Mouse (Mus musculus): ENCODE data around the gene Gm8439. TPM values are rescaled to one million over a fixed set of nuclear protein-coding genes. Genes with fewer than 3 reads are reported as not detected.

Gene Gm8439
- polyA plus RNA-seq, 1 experiment: not detected

DNA sequence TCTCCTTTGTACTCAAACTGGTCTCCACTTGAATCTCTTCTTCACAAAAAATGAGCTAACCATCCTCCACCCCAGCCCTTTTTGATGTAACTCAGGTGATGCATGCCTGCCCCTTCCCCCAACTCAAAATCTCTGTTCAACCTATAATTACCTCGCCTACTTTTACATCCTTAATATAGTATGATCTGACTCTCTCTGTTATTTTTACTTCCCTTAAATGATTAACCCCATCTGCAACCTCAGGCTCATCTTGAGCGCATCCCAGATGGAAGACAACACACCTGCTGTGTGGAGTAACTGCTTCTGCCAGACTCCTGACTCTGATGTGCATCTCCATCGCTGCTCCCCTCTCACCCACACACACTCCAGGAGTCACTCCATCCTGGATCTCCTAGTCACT is 14.1 kb downstream of the Gm8439 start:
- WGBS: 57% methylated on average over 3 of the region's 3 CpGs
- TF ChIP-seq POLR2A (IDR thresholded peaks at IDR 0.05; ENCODE audit: insufficient read depth, low read depth, low read length) (no peak), CTCF (IDR thresholded peaks at IDR 0.05; ENCODE audit: insufficient read depth, low read depth, low read length) (no peak)
- Histone ChIP-seq H3K27ac (ENCODE audit: insufficient read depth, low read depth, low read length) (no peak overlapping the region), H3K4me3 (ENCODE audit: insufficient read depth, low read depth, low read length) (no peak overlapping the region), H3K4me1 (ENCODE audit: control insufficient read depth, insufficient read depth, low read length) (peaks cover 6% of the 10 kb centered on the region; the same call in 1 of the 2 replicates)

DNA sequence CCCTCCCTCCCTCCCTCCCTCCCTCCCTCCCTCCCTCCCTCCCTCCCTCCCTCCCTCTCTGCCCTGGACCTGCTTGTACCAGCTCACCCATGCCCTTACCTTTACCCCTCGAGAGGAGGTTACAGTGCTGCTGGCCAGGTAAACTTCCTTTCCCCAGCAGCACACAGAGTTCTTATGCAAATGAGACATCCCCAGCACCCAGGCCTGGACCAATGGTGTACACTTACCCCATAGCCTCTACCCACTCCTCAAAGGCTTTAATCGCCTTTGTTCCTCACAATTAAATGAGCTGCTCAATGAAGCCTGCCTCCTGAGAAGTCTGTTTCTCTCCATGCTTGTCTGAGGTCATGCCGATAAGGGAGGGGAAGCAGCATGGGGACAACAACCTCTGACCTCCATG is 18.4 kb downstream of the Gm8439 start:
- TF ChIP-seq POLR2A (IDR thresholded peaks at IDR 0.05; ENCODE audit: insufficient read depth, low read depth, low read length) (no peak), CTCF (IDR thresholded peaks at IDR 0.05; ENCODE audit: insufficient read depth, low read depth, low read length) (no peak)
- peaks cover 7% of the 10 kb centered on the region for H3K4me1 ChIP-seq (ENCODE audit: control insufficient read depth, insufficient read depth, low read length)
- H3K4me3 ChIP-seq (ENCODE audit: insufficient read depth, low read depth, low read length): no peak overlapping the region
- WGBS: 30% methylated on average over 3 of the region's 3 CpGs
- H3K27ac ChIP-seq (ENCODE audit: insufficient read depth, low read depth, low read length): no peak overlapping the region

DNA sequence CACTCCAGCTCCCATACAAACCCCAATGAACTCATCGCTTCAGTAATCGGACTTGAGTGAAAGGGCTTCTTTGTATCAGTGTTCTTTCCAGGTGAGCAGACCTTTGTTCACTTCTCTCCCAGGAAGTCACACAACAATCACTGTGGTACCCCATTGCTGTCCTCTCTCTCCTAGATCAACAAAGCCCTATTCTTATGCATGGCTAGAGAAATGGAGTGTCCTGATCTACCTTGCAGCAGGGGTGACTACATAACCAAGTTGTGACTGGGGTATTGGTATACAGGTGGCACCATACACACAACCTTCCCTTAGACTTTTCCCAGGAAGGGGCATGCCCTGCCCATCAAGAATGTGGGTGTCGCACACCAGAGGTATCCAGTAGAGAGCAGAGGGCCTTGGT is 22.5 kb downstream of the Gm8439 start:
- 75% methylated on average over 3 of the region's 3 CpGs for WGBS
- H3K4me1 ChIP-seq (ENCODE audit: control insufficient read depth, insufficient read depth, low read length): peaks cover 25% of the 10 kb centered on the region
- H3K4me3 ChIP-seq (ENCODE audit: insufficient read depth, low read depth, low read length): no peak overlapping the region
- TF ChIP-seq CTCF (IDR thresholded peaks at IDR 0.05; ENCODE audit: insufficient read depth, low read depth, low read length): no peak
- TF ChIP-seq POLR2A (IDR thresholded peaks at IDR 0.05; ENCODE audit: insufficient read depth, low read depth, low read length): no peak
- H3K27ac ChIP-seq (ENCODE audit: insufficient read depth, low read depth, low read length): peak overlapping the region; percentile 36; the same call in 1 of the 2 replicates

DNA sequence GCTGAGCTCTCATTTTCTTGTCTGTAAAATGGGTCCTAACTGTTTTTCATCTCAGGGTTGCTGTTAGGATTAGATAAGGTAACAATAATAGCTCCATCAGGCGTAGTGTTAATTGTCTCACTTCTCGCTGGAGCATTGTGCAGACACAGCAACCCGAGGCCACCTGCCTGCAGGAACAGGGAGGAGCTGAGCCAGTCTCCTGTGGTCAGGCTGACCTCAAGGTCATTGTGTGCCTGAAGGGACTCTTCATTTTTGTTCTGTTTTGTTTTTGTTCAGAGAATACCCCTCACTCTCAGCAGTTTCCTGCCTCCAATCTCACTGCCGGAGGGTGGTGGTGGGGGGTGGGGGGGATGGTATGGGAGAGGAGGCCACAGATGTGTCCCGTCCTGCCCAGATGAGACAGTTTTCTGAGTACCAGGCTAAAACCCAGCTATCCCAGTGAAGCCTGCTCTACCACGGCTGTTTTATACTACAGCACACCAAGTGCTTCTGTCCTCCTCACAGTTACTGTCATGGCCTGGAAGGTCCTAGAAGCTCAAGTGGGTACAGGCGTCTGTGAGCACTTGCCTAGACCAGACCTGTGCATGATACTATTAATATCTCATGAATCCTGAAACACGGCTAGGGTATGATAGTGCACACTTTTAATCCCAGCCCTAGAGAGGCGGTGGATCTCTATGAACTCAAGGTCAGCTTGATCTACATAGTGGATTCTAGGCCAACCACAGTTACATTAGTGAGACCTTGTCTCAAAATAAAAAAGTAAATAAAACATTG is 23.9 kb downstream of the Gm8439 start:
- WGBS: 45% methylated on average over 9 of the region's 9 CpGs
- Histone ChIP-seq H3K4me3 (ENCODE audit: insufficient read depth, low read depth, low read length) (no peak overlapping the region), H3K4me1 (ENCODE audit: control insufficient read depth, insufficient read depth, low read length) (peaks cover 31% of the 10 kb centered on the region), H3K27ac (ENCODE audit: insufficient read depth, low read depth, low read length) (peak overlapping the region; percentile 76)
- TF ChIP-seq POLR2A (IDR thresholded peaks at IDR 0.05; ENCODE audit: insufficient read depth, low read depth, low read length): no peak
- no peak for TF ChIP-seq CTCF (IDR thresholded peaks at IDR 0.05; ENCODE audit: insufficient read depth, low read depth, low read length)

DNA sequence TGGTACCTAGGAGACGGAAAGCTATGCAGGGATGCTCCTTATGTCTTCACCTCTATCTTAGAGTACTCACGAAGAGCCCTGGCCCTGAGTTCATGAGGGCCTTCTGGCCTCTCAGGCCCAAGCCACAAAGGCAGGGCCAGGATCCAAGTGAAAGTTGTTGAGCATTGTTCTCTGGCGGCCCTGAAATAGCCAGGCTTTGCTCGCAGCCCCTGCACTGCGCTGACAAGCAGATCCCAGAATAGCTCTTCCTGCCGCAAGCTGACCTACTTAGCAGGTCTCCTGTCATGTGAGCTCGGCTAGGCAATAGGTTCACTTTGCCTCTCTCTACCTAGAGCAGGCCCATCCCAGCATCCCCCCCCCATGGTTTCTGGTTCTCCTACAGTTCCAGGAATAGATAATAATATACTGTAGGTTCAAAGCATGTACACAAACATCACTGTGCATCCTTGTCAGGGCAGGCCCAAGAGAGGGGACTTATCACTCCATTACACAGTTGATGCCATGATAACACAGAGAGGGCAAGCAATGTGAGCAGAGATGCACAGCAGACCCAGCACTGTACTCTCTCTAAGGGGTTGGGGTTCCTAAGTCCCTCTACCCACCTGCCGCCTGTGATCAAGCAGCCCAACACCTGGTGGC is 25.3 kb downstream of the Gm8439 start:
- H3K4me3 ChIP-seq (ENCODE audit: insufficient read depth, low read depth, low read length): peak overlapping the region; percentile 13; the same call in 1 of the 2 replicates
- H3K27ac ChIP-seq (ENCODE audit: insufficient read depth, low read depth, low read length): peak overlapping the region; percentile 98
- TF ChIP-seq POLR2A (IDR thresholded peaks at IDR 0.05; ENCODE audit: insufficient read depth, low read depth, low read length): no peak
- no peak for TF ChIP-seq CTCF (IDR thresholded peaks at IDR 0.05; ENCODE audit: insufficient read depth, low read depth, low read length)
- WGBS: 30% methylated on average over 8 of the region's 8 CpGs
- H3K4me1 ChIP-seq (ENCODE audit: control insufficient read depth, insufficient read depth, low read length): peaks cover 31% of the 10 kb centered on the region

DNA sequence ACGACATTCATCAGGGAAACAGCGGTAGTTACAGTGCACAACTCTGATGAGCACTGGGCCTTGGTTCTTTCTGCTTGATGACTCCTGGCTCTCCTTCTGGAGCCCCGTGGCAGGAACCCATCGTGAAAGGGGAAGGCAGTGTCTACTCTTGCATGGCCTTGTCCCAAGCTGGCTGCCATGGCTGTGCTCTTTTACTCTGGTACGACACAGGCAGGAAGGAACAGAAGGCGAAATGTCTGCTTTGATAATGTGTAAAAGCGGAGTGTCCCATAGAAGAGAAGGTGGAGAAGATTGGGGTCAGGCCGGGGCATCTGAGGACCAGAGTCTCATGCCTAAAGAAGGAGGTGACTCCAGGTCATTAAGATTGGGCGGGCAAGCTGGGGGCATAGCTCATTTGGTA is 26.1 kb downstream of the Gm8439 start:
- TF ChIP-seq CTCF (IDR thresholded peaks at IDR 0.05; ENCODE audit: insufficient read depth, low read depth, low read length) (no peak), POLR2A (IDR thresholded peaks at IDR 0.05; ENCODE audit: insufficient read depth, low read depth, low read length) (no peak)
- H3K4me1 ChIP-seq (ENCODE audit: control insufficient read depth, insufficient read depth, low read length): peaks cover 31% of the 10 kb centered on the region
- WGBS: 80% methylated on average over 9 of the region's 9 CpGs
- peak overlapping the region; percentile 98; the same call in 1 of the 2 replicates for H3K27ac ChIP-seq (ENCODE audit: insufficient read depth, low read depth, low read length)
- H3K4me3 ChIP-seq (ENCODE audit: insufficient read depth, low read depth, low read length): no peak overlapping the region

DNA sequence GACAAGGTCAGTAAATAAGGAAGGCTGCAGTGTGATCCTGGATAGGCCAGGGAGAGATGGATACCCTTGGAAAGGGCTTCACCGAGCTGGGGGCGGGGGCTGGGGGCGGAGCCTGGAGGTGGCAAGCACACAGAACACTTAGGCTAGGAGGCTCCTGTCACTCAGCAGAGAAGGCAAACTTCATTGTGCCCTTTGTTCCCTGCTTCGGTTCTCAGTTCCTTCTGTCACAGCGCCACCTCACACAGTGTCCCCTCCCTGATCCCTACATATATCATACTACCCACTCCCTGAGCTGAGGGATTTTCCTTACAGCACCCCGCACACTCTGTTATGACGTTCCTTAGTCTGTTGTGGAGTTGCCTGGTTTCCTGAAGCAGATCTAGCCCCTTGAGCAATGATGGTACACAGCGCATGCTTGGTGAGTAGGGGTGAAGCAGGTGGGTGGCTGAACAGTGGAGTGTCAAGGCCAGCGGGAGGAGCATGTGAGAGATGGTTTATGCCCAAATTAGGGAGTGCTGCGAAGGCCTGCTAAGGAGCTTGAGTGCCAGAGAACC is 27.1 kb downstream of the Gm8439 start:
- TF ChIP-seq POLR2A (IDR thresholded peaks at IDR 0.05; ENCODE audit: insufficient read depth, low read depth, low read length) (no peak), CTCF (IDR thresholded peaks at IDR 0.05; ENCODE audit: insufficient read depth, low read depth, low read length) (no peak)
- no peak overlapping the region for H3K4me3 ChIP-seq (ENCODE audit: insufficient read depth, low read depth, low read length)
- peaks cover 31% of the 10 kb centered on the region for H3K4me1 ChIP-seq (ENCODE audit: control insufficient read depth, insufficient read depth, low read length)
- peak overlapping the region; percentile 30; the same call in 1 of the 2 replicates for H3K27ac ChIP-seq (ENCODE audit: insufficient read depth, low read depth, low read length)
- 35% methylated on average over 10 of the region's 10 CpGs for WGBS

DNA sequence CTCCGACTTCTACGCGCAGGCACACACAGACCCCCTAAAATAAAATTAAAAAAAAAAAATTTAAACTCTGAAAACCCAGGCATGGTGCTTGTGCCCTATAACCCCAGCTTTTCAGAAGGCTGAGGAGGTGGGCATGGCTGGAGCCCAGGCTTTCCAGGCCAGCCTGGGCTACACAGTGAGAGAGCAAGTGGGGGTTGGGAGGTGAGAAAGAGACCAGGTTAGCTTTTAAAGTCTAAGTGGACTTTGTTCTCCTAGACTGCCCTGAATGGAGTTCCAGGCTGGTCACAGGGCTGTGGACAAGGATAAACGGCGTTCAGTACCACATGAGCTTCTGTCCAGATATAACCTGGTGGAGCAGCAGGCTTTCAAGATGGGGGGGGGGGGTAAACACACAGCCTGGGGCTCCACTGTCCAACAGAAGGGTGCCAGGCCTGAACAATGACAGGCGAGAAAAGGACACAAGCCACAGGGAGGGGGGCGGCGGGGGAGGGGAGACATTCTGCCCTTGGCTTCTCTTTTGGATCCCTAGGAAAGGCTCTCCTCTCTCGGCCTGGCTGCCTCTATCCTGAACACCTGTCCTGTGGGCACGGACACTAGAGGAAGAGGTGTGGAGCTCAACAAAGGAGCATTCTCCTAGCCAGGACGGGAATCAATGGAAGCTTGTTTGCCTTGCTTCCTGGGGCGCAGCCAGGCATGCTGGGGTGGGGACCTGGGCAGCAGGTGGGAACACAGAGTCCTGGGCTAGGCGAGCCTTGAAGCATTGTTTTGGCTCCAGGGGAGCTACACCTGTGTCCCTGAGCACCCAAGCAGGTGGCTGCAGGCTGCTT is 27.9 kb downstream of the Gm8439 start:
- no peak overlapping the region for H3K4me3 ChIP-seq (ENCODE audit: insufficient read depth, low read depth, low read length)
- no peak for TF ChIP-seq POLR2A (IDR thresholded peaks at IDR 0.05; ENCODE audit: insufficient read depth, low read depth, low read length)
- no peak for TF ChIP-seq CTCF (IDR thresholded peaks at IDR 0.05; ENCODE audit: insufficient read depth, low read depth, low read length)

More for the DNA sequence above, 27.9 kb downstream of the Gm8439 start:
- Histone ChIP-seq H3K4me1 (ENCODE audit: control insufficient read depth, insufficient read depth, low read length) (peaks cover 31% of the 10 kb centered on the region), H3K27ac (ENCODE audit: insufficient read depth, low read depth, low read length) (no peak overlapping the region)
- WGBS: 74% methylated on average over 13 of the region's 13 CpGs
